Mouse (Mus musculus): ENCODE results near the gene Ssrp1. TPM values are rescaled to one million over a fixed set of nuclear protein-coding genes. Genes with fewer than 3 reads are reported as not detected.
A peak's percentile ranks its signal among the peaks of the same experiment; 100 is the strongest.

The Ssrp1 gene
- polyA plus RNA-seq, 1 experiment from 2014 or later = 81.8 TPM

- no peak overlapping the region for H3K27ac ChIP-seq (ENCODE audit: low read length)
- H3K27me3 ChIP-seq (replicated peaks; ENCODE audit: insufficient read depth, low read length) = no peaks in the 10 kb centered on the region
- DNase-seq (ENCODE audit: low spot score) (no peak), ATAC-seq (no peak)
- 68% methylated on average over 5 of the region's 5 CpGs for WGBS
- H3K4me3 ChIP-seq (ENCODE audit: low read depth, low read length) = no peak overlapping the region
- no peak overlapping the region for H3K9ac ChIP-seq (replicated peaks; ENCODE audit: low read depth)
- H3K4me1 ChIP-seq (ENCODE audit: insufficient read depth, low read depth, low read length) = no peaks in the 10 kb centered on the region; the same call in 1 of the 2 replicates
- H3K4me2 ChIP-seq (replicated peaks; ENCODE audit: low read depth, low read length) = no peak overlapping the region
- H3K9me3 ChIP-seq (ENCODE audit: low read length) = no peaks in the 10 kb centered on the region
- no peaks in the 10 kb centered on the region for H3K36me3 ChIP-seq (ENCODE audit: insufficient read depth, low read length)
- TF ChIP-seq CTCF (IDR thresholded peaks at IDR 0.05) (0 out of 2 replicates have a peak, but pooled peaks have one; percentile 1), EP300 (IDR thresholded peaks at IDR 0.05) (no peak)
Measured at GRCm38 (mm10) chr2:85013826-85014587, 23.0 kb upstream of the Ssrp1 start.

DNA sequence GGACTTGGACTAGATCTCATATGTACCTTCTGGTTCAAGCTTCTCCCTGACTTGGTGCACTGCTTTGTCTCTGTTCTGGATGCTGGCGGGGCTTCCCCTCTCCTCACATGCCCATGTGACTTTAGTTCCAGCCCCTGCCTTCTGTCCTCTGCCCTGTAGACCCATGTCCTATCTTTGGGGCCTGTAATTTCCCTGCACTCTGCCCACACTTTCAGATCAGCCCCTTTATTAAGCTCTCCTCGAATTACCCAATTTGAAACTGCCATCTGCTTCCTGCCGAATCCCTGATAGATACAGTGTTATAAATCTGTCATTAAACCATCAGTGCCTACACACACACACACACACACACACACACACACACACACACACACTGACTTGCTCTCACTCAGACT lies 22.4 kb upstream of the Ssrp1 start:
- Histone ChIP-seq H3K27me3 (replicated peaks; ENCODE audit: insufficient read depth, low read length) (no peaks in the 10 kb centered on the region), H3K27ac (ENCODE audit: low read length) (no peak overlapping the region), H3K4me3 (ENCODE audit: low read depth, low read length) (no peak overlapping the region), H3K4me1 (ENCODE audit: insufficient read depth, low read depth, low read length) (no peaks in the 10 kb centered on the region; the same call in 1 of the 2 replicates), H3K9me3 (ENCODE audit: low read length) (no peaks in the 10 kb centered on the region), H3K9ac (replicated peaks; ENCODE audit: low read depth) (no peak overlapping the region), H3K36me3 (ENCODE audit: insufficient read depth, low read length) (no peaks in the 10 kb centered on the region), H3K4me2 (replicated peaks; ENCODE audit: low read depth, low read length) (no peak overlapping the region)
- ATAC-seq = no peak
- no peak for TF ChIP-seq CTCF (IDR thresholded peaks at IDR 0.05)
- TF ChIP-seq EP300 (IDR thresholded peaks at IDR 0.05) = no peak
- DNase-seq (ENCODE audit: low spot score) = no peak
- WGBS = 59% methylated on average over 3 of the region's 3 CpGs

GRCm38 (mm10) chr2:85022043-85022442 lies 15.0 kb upstream of the Ssrp1 start:
- peak; percentile 67 for DNase-seq (ENCODE audit: low spot score)
- Histone ChIP-seq H3K36me3 (ENCODE audit: insufficient read depth, low read length) (no peaks in the 10 kb centered on the region), H3K27ac (ENCODE audit: low read length) (no peak overlapping the region), H3K4me2 (replicated peaks; ENCODE audit: low read depth, low read length) (no peak overlapping the region), H3K27me3 (replicated peaks; ENCODE audit: insufficient read depth, low read length) (no peaks in the 10 kb centered on the region), H3K4me3 (ENCODE audit: low read depth, low read length) (no peak overlapping the region), H3K4me1 (ENCODE audit: insufficient read depth, low read depth, low read length) (no peaks in the 10 kb centered on the region), H3K9me3 (ENCODE audit: low read length) (no peaks in the 10 kb centered on the region), H3K9ac (replicated peaks; ENCODE audit: low read depth) (no peak overlapping the region)
- WGBS = 23% methylated on average over 4 of the region's 4 CpGs
- ATAC-seq = no peak
- TF ChIP-seq EP300 (IDR thresholded peaks at IDR 0.05) (no peak), CTCF (IDR thresholded peaks at IDR 0.05) (peak; percentile 86)

GRCm38 (mm10) chr2:85026178-85026577 lies 10.9 kb upstream of the Ssrp1 start:
- TF ChIP-seq EP300 (IDR thresholded peaks at IDR 0.05) (no peak), CTCF (IDR thresholded peaks at IDR 0.05) (no peak)
- Histone ChIP-seq H3K27me3 (replicated peaks; ENCODE audit: insufficient read depth, low read length) (no peaks in the 10 kb centered on the region), H3K9me3 (ENCODE audit: low read length) (no peaks in the 10 kb centered on the region), H3K4me3 (ENCODE audit: low read depth, low read length) (no peak overlapping the region), H3K4me2 (replicated peaks; ENCODE audit: low read depth, low read length) (no peak overlapping the region), H3K9ac (replicated peaks; ENCODE audit: low read depth) (no peak overlapping the region), H3K4me1 (ENCODE audit: insufficient read depth, low read depth, low read length) (no peaks in the 10 kb centered on the region), H3K36me3 (ENCODE audit: insufficient read depth, low read length) (no peaks in the 10 kb centered on the region), H3K27ac (ENCODE audit: low read length) (no peak overlapping the region)
- 64% methylated on average over 3 of the region's 3 CpGs for WGBS
- no peak for ATAC-seq
- no peak for DNase-seq (ENCODE audit: low spot score)

- TF ChIP-seq EP300 (IDR thresholded peaks at IDR 0.05) (no peak), CTCF (IDR thresholded peaks at IDR 0.05) (no peak)
- ATAC-seq (no peak), DNase-seq (ENCODE audit: low spot score) (no peak)
- Histone ChIP-seq H3K27me3 (replicated peaks; ENCODE audit: insufficient read depth, low read length) (no peaks in the 10 kb centered on the region), H3K9ac (replicated peaks; ENCODE audit: low read depth) (no peak overlapping the region), H3K27ac (ENCODE audit: low read length) (no peak overlapping the region), H3K4me1 (ENCODE audit: insufficient read depth, low read depth, low read length) (no peaks in the 10 kb centered on the region), H3K4me3 (ENCODE audit: low read depth, low read length) (no peak overlapping the region), H3K36me3 (ENCODE audit: insufficient read depth, low read length) (no peaks in the 10 kb centered on the region), H3K9me3 (ENCODE audit: low read length) (no peaks in the 10 kb centered on the region), H3K4me2 (replicated peaks; ENCODE audit: low read depth, low read length) (no peak overlapping the region)
- WGBS = 39% methylated on average over 5 of the region's 5 CpGs
Measured at GRCm38 (mm10) chr2:85027281-85027680, 9.8 kb upstream of the Ssrp1 start.

- Histone ChIP-seq H3K27ac (ENCODE audit: low read length) (no peak overlapping the region), H3K4me3 (ENCODE audit: low read depth, low read length) (no peak overlapping the region), H3K9me3 (ENCODE audit: low read length) (no peaks in the 10 kb centered on the region), H3K36me3 (ENCODE audit: insufficient read depth, low read length) (no peaks in the 10 kb centered on the region), H3K9ac (replicated peaks; ENCODE audit: low read depth) (no peak overlapping the region), H3K4me2 (replicated peaks; ENCODE audit: low read depth, low read length) (no peak overlapping the region), H3K27me3 (replicated peaks; ENCODE audit: insufficient read depth, low read length) (no peaks in the 10 kb centered on the region), H3K4me1 (ENCODE audit: insufficient read depth, low read depth, low read length) (no peaks in the 10 kb centered on the region)
- DNase-seq (ENCODE audit: low spot score) (peak; percentile 44), ATAC-seq (peak; percentile 79)
- 28% methylated on average over 6 of the region's 6 CpGs for WGBS
- no peak for TF ChIP-seq CTCF (IDR thresholded peaks at IDR 0.05)
- peak; percentile 43; the same call in 1 of the 2 replicates for TF ChIP-seq EP300 (IDR thresholded peaks at IDR 0.05)
Measured at GRCm38 (mm10) chr2:85029897-85030296, 7.1 kb upstream of the Ssrp1 start.

Data from lung, postnatal 0 days (tissue).